Mouse (Mus musculus) c-Kit-positive CD71-positive TER-119-negative erythroid progenitor cells, embryonic 14.5 days (primary cell): ENCODE data around the gene Phldb2.

Source experiments
- DNase-seq: peaks from one replicate; pipeline ENCODE4 v3.0.0-alpha.2; 2013; ENCODE audit warnings: low read depth

Gene Phldb2

DNA sequence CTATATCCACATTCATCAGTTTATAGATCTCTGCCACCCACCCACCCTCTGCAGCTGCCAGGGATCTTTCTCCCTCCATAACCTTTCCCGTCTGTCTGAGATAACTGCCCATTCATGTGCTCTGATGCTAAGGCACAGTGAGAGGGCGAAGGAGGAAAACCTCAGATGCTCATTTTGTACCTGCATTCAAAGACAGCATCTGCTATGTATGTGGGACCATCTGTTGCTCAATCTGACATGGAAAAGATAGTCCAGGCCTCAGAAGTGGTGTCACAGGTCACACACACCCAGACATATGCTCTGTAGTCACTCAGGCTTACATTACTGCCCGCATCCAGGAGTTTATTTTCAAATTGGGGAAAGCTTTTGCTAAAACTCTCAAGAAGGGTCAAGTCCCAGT is 112.4 kb downstream of the Phldb2 start:
- DNase-seq, result no peak

DNA sequence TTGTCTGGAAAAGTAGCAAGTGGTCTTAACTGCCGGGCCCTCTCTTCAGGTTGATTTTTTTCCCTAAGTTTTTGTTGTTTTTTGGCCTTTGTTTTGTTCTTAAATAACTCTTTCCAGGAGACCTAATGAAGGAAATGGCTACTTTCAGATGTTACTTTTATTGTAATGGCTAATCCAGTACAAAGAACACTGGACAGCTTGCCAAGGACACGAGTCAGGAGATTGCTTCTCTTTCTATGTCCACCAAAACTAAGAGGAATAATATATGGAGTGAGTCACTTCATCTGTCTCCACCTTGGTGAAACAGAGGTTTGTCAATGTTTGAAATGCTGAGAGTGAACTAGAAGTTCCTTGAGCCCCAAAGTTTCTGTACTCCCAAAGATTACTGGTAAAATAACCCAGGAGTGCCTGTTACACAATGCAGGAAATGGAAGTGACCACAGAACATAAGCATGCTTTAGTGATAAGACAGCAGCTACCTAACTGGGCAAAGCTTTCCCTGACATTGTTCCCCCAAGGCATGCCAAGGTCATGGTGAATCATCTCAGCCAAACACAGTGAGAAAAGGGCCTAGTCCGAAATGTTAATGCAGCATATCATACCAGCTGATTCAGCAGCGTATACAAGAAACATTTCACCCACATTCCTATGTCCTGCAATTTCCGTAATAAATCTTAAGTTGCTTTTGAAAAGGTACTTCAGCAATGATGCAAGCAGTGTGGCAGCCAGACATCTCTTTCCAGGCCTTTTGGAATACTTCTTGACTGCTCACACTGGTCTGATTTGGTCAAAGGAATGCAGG is 115.7 kb downstream of the Phldb2 start:
- no peak for DNase-seq

DNA sequence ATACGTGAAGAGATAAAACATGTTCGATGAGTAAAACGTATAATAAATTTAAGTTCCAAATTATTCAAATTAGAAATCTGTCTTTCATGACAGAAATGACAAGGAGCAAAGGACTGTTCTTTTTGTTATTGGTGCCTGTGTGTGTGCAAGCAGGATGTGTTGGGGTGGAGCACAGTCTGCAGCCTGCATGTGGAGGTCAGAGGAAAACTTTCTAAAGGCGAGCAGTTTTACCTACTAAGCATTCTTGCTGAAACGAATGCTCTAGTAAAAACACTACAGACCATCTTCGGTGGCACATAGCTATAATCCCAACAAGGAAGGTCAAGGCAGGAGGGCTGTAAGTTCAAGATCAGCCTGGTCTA is 120.7 kb downstream of the Phldb2 start:
- DNase-seq, result no peak

DNA sequence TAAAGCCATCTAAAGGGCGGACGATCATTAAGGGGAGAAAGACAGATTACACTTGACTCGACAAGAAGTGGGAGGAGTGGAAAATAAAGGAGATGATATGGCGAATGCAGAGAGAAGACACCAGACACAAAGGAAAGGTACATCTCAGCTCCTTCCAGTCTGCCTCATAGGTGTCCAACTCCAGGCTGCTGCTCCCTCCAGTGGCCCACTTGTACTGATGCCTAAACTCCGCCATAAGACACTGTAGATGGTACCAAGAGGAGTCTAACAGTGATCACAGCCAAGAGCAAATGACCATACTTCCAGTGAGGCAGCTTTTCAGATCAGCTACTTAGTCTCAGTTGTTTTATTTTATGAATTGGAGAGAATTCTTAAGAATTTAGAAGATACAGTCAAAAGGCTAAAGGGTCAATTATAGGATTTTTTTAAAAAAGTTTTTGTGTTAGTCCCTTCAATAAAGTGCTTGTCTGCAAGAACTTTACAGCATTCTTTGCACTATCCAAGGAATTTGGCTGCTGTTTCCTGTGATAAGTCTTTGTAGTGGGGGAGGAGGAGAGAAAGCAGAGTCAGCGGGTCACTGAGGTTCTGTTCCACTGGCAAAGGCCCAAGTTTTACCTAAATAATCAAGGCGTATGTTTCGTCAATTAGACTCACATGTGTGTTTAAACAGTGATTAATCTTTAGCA is 121.2 kb downstream of the Phldb2 start:
- DNase-seq, result no peak

DNA sequence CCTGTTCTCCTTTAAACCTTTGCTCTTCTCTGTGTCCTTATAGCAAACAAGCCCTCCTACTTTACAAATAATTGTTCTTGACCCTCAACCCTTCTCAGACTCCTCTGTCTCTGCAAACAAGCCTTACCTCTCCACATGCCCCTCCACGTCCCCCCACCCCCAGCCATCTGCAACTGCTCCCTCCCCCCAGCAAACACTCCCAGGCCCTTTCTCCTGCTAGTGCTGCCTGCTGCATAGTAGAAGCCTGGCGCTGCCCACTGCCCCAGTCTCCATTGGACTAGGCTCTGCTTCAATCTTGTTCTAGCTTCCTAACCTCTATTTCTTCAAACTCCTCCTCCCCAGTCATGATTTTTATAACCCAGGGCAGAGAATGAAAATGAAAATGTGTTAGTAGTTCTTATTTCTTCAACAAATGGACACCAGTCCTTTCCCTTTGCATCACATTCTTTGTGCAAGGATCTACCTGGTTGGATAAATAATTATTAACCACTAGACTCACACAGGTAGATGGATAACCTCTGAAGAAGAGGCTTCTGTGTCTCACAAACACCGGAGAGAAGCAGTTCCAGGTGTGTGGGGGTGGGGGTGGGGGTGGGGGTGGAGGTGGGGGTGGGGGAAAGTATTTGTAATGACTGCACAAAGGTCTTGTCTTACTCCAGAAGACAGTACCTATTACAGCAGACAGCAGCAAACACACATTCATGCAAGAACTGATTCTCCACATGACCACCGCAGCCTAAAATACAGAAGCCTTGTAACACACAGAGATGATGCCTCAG is 122.1 kb downstream of the Phldb2 start:
- DNase-seq, result no peak

DNA sequence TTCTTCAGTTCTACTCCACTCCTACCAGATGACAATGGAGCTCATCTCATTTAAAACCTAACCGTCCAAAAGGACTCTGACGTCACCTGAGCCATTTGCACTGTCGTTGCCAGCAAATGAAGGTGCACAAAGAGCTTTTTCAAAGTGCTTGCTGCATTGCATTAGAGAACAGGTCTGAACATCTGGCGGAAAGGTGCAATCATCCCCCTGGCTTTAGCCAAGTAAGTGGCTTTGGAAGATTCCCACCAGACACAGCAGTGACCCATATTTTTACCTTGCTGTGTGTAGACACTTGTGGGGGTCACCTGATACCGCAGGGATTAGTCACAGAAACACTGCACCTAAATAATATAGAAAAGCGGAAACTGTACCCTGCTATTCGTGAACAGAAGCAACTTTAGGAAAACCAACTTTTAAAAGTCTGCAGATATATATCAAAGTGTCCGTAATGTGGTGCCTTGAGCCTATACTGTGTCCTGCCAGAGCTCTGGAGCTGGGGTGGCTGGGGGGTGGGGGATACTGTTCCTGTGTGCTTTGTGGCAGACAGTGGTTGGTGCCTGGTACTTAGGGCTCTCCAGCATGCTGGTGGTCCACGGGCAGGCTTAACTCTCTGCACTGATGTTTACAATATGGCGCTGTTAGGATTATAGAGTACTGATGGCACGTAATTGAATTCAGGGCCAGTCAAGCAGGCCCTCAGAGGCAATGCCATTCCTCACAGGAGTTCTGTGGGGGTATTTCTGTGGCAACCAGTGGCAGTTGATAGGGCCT is 123.1 kb downstream of the Phldb2 start:
- no peak for DNase-seq

DNA sequence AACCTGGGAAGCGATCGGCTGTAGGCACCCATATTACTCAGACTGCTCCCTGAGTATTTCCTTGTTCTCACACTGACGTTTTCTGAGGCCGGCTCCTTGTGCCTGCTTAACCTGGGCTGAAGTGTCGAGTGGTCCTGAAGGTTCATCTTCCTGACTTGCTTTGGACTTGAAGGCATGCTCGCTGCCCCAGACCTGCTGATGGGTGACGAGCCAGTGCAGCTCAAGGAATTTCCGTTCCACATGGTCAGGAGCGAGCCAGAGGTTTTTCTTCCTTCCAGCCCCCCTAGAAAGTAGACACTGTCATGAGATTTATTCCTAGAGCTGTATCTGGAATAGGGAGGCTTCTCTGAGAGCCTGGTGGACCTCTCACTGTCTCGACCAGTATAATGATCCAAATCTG is 128.1 kb downstream of the Phldb2 start:
- no peak for DNase-seq

DNA sequence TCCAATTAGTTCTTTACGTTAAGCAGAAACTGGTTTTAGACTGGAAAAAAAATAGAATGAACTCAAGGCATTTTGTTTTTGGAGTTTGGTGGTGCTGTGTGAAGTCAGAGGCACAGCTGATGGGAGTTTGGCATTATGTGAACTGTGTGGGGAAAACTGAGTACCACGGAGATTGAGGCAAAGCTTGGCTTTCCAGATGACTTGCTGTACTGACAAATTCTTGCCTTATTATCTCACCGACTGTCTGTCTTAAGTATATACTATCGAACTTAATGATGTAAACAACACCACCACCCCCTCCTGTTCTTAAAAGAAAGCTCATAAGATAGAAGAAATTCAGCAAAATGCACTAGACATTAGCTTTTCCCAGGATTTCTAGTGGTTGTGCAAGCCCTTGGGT is 129.4 kb downstream of the Phldb2 start:
- no peak for DNase-seq

DNA sequence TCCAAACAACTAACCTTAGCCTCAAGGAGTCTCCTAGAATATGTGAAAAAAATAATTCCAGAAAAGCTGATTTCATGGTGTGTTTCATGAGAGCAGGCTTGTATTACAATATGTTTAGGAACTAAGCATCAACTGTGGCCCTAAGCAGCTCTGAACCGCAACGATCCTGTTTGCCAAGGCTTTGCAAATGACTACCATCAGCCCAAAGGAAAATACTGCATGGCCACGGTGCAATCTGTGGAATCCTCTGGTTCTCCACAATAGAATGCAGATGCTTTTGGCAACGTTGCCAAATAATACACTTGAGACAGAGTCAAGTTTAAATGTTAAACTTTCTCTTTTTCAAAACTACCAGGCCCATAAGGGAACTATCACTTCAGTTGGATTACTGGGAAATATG is 133.5 kb downstream of the Phldb2 start:
- no peak for DNase-seq

DNA sequence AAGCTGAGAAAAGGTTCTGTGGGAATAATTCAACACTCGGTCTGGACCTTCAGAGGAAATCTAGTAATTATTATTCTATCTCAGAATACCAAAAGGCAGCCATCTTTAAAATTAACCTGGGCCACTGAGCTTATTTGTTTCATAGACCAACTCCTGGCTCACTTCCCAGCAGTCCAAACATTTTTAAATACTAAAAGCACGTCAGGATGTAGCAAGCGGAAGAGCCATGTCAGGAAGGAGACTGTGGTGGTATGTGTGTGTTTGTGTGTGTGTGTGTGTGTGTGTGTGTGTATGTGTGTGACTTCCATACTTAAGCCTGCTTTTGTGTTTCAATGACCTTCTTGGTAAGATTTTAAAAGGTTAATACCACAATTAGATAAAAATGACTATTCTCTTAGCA is 135.6 kb downstream of the Phldb2 start:
- no peak for DNase-seq

DNA sequence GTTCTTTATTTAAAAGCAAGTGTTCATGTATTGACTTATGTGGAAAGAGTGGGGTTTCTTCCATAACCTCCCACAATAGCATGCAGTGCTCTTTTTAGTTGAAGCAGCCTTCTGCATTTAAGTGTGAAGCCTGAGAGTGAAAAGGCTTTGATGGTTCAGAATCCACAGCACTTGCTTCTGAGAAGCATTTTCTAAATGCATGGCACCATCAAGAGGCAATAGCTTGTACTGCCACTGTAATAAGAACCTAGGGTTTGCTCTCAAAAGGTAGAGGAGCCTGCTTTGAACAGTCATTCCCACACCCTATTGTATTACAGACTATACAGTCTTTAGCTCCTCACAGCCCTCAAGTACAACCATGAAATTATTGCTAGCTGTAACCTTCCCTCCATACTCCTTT is 136.7 kb downstream of the Phldb2 start:
- DNase-seq, result no peak

DNA sequence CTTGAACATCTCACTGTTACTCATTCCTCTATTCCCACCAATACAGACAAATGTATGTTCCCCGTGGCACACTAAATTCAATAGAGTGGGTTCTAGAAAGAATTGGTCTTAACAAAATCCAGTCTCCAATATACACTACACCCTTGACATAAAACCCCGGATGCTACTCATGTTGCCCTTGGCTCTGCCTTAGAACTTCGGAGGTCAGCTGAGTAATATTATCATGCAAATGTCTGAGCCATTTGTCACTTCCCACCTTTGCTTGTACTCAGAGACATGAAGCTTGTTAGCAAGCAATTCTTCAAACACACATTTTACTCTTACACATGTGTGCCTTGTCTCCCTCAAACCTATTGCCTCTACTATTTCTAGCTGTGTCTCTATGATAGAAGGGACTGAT is 138.8 kb downstream of the Phldb2 start:
- no peak for DNase-seq

DNA sequence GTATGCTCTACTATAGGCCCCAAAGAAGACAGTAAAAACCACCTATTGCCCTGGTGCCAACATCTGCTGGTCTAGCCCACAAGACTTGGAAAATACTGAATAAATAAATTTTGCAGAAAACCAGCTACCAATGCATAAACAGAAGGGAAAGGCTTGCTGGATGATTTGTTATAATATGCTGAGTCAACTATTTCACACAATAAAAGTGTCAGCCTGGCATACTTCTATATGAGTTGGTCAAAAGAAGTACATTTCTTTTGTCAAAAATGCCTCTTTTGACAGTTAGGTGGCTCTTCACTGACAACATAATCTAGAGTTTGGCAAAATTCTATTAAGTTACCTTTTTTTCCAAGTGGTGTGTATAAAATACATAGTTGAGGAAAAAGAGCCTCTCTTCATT is 141.6 kb downstream of the Phldb2 start:
- DNase-seq, result no peak

DNA sequence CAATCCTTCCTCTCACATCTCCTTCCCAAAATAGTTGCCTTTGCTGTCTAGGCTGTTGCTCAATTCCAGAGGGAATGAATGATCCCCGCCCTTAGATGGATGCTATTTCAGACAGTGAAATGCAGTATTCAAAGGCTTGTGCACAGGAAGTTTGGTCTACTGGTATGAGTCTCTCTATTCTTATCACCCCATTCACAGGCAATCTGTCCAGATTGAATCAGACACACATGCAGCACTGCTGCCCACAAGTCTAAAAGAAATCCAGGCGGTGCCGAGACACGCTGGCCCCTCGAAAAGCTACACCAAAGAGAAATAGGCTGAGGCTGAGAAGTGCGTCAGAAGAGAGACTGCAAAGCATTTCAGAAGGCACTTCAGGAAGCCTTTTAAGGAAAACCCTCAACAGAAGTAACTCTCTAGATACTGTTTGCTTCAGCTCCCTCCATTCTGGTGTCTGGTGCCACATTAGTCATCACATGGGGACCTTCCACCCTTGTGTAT is 142.5 kb downstream of the Phldb2 start:
- no peak for DNase-seq

DNA sequence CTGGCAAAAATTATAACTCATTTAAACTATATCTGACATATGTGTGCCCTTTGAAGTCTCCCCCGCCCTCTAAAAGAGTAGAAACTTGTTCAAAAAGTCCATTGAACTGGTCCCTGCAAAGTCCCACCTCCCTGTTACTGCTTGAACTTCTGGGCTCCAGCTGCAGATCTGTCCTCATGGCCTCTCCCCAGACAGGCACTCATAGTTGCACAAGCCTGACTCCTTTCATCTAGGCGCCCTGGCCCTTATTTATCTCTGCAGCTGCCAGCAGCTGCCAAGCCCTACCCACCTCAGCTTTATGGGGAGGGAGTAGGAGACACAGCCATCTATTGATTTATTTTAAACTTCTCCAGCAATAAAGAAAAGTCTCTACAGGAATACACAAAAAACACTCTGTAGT is 143.2 kb downstream of the Phldb2 start:
- no peak for DNase-seq

DNA sequence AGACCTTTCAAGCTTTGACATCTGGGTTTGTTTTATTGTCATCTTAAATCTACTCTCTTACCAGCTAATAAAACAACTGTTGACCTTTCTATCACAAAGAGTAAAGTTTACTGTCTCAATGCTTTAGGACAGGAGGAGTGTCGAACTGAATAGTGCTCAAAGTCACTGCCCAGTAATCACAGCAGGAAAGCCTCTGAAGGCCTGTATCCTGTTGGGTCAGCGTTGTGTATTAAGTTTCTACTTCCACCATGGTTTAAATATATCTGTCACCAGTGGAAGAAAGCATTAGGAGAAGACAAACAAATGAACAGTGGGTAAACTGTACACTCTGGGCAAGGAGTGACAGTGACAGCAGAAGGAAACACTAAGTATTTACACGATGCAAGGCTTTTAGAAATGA is 148.7 kb downstream of the Phldb2 start:
- no peak for DNase-seq

DNA sequence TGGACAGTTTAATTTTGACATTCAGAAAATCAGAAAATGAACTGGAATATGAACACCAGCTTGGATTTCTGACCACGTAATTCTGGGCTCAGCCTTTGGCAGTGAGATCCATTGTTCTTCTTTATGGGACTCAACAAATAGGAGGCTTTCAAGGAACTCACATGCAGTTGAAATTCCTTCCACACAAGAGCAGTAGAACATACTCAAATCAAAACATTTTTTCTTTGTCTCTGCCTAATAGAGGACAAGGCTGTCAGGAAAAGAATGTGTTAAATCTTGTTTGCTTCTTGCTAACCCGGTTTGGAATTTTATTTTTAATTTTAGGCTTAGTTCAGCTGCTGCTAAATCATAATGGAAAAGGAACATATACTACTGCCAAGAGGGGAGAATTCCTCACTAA is 153.0 kb downstream of the Phldb2 start:
- DNase-seq, result no peak

DNA sequence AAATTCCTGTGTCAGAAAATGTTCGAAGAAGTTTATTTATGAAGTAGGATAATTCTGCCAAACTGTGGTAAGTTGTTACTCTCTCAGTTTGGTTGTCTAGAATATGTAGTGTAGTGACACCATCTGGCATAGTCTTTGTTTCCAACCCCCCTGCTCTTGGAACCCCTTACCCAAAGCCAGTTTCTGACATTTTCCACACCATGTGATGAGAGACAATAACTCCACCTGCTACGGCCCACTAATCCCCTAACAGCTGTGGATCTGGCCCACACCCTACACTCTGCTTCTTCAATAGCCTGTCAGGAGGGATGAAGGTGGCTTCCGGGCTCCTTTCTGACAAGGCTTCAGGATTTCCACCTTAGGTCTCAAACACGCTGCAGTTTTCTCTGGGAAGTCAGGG is 154.2 kb downstream of the Phldb2 start:
- DNase-seq, result no peak

DNA sequence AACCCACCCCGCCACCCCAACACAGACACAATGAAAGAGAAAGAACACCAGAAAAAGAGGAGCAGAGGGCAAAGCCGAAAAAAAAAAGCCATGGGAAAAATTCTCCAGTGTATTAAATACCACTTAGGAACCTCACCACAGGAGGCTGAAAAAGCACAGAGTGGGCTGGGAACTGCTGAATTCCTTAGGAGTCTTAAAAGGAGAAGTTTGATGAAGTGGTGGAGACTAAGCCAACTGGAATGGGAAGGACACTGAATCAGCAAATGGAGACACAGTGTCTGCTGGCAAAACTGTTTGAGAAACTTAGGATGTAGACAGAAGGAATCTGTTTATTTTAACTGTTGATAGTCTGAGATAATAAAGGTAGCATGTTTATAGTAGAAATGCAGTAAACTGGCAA is 154.8 kb downstream of the Phldb2 start:
- DNase-seq, result no peak

DNA sequence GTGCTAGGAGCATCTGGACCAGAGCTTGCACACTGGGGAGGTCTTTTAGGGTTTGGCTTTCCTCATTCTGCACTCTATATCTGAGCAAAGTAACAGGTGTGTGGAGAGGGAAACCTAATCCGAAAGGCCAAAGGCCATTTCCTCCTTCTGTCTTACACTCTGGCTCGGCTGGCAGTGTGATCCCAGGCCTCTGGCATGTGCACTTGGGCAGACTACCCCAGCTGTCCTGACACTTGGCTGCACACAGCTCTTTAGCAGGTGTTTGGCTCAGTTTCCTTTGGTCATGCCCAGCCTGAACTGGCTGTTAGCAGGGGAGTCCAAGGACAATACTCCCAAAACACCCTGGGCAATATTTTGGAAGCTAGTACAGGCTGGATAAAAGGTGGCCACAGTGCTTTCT is 156.6 kb downstream of the Phldb2 start:
- no peak for DNase-seq

DNA sequence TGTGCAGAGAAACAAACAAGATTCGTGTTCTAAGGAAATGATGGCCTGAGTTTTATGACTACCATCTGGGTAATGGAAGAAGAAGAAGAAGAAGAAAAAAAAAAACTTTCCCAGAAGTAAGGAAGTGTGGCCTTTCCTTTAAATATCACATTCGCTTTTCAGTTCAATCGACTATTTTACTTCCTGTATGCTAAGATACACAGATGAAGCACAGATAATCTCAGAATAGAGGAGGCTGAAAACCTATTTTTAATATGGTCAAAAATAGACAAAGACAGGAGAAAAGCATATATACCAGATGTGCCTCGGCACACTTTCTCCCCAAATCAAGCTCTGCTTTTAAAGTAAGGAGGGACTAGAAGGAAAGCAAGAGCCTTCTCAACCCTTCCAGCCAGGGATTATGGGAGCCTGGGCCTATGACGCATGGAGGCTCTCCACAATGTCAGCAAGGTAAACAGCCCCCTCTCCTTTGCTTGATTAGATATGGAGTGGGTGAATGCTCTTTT is 158.2 kb downstream of the Phldb2 start:
- no peak for DNase-seq

DNA sequence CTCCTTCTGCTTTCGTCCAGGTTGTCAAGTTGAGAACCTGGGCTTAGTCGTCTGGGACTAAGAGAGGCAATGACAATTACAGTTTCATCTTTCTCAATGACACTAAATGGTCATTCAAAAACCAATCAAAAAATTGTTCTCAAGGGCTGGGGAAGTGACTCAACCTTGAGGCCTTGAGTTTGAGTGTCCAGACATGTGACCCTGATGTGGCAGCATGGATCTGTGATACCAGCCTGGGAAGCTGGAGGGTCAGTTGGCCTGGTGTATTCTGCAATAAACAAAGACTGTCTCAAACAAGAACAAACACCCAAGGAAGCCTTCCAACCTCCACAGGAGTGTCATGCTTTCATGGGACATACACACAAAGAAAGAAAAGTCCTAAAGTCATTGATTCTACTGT is 160.6 kb downstream of the Phldb2 start:
- no peak for DNase-seq
